Mouse (Mus musculus): ENCODE data around the gene Hira. TPM values are rescaled to one million over a fixed set of nuclear protein-coding genes. Genes with fewer than 3 reads are reported as not detected.
"Not testable (repeated sequence)": the region's sequence is repeated elsewhere in the genome, so short reads cannot be mapped to it uniquely, and the experiment has no call there.

The Hira gene
- total RNA-seq, 2 experiments from 2014 or later = 19.0 to 20.2 TPM

DNA sequence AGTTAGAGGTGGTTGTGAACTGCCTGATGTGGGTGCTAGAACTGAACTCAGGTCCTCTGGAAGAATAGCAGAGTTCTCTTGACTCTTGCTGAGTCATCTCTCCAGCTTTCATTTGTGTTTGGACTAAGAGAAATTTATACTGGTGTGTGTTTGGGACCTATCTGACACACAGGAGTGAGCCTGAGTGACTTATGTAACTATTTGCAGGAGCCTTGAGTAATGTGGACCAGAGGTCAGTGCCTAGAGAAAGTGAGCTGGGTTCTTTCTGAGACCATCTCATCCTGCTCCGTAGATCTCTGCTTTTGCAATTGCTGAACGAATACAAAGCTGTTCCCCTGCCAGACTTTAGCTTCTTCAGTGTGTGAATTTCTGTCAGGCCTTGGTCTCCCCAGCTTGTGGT, 44.9 kb downstream of the Hira start:
- DNase-seq = no peak

GRCm38 (mm10) chr16:18927963-18928362, 51.1 kb downstream of the Hira start:
- DNase-seq = no peak

- no peak for DNase-seq
Measured at GRCm38 (mm10) chr16:18938321-18939082, 61.7 kb downstream of the Hira start.

GRCm38 (mm10) chr16:18943906-18944305, 67.1 kb downstream of the Hira start:
- DNase-seq = no peak

- DNase-seq = no peak
Measured at GRCm38 (mm10) chr16:18948941-18949340, 72.1 kb downstream of the Hira start.

DNA sequence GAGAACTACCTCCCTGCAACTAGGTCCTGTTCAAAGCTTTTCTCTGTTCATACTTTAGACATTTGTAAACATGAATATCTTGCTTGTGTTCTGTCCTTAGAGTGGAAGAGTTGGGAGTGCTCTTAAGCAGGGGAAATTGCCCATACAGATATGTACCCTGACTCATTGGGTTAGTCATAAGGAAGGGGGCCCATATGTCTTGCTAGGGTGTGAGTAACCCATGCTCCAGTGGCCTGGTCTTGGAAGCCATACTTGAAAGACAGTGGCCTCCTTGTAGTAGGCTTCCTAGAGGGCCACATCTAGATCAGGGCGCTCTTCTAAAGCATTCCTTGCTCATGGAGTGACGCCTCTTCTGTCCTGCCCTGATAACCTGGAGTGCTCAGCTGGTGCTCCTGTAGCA, 73.5 kb downstream of the Hira start:
- no peak for DNase-seq

GRCm38 (mm10) chr16:18952813-18953212, 76.0 kb downstream of the Hira start:
- DNase-seq = no peak

- DNase-seq = no peak
Measured at GRCm38 (mm10) chr16:18955070-18955469, 78.2 kb downstream of the Hira start.

DNA sequence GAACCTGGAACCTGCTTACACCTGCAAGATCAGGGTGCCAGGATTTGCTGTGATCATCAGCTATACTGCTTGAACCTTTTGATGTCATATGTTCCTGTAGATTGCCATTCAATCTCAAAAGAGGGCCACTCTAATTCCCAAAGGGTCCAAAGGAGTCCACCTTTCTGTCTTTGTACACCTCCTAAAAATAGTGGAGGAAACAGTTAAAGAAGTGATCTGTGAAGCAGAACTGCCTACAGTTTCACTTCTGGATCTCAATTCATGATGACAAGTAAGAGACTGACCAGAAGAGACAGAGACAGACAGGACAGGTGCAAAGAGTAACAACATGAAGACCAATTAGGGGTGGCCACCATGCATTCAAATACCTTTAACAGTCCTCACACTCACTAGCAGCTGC, 86.6 kb downstream of the Hira start:
- no peak for DNase-seq

DNA sequence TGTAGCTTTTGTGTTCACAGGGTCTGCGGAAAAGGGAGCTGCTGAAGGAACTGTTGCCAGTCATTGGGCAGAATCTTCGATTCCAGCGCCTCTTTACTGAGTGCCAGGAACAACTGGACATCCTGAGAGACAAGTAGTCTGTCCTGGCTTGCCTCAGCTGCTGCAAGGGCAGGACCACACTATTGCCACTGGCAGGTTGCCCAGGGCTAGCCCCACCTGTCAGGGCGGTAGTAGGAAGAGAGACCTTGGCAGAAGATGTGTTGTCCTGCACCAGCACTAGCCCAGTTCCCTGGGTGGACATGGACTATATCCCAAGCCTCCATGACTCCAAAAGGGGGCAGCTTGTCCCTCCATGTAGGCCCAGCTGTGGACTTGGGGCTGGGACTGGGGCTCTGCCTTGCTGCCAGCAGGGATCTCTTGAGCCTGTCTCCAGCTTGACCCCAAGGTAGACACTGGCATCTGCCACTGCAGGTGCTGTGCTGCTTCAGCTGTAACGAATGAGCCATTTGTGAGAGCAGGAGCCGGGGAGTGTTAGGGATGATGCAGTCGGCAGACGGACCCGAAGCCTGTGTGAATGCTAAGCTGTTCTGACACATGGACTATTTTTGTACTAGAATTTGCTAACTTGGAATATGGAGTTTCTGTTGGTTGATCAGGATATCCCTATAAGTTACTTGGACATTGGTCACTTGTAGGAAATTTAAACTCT, 92.7 kb downstream of the Hira start:
- no peak for DNase-seq

GRCm38 (mm10) chr16:18970837-18971236, 94.0 kb downstream of the Hira start:
- no peak for DNase-seq

GRCm38 (mm10) chr16:18975665-18976064, 98.8 kb downstream of the Hira start:
- DNase-seq = not testable (repeated sequence)

DNA sequence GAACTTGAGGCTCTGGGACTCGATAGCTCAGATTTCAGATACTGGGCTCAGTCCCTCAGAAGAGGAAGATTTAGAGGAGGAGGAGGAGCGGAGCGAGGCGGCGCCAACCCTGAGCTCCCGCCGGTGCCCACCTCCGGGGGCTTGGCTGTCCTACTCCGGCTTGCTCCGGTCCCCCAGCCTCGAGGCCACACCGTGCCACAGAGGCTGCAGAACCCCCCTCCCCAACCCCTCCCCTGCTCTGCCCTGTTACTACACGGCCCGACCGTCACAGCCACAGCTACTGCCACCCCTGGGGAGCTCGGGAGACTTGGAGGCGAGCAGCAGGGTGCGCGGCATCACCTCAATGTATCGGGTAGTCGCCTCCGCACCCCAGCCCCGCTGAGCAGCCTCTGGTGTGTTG, 99.5 kb downstream of the Hira start:
- DNase-seq = no peak

DNA sequence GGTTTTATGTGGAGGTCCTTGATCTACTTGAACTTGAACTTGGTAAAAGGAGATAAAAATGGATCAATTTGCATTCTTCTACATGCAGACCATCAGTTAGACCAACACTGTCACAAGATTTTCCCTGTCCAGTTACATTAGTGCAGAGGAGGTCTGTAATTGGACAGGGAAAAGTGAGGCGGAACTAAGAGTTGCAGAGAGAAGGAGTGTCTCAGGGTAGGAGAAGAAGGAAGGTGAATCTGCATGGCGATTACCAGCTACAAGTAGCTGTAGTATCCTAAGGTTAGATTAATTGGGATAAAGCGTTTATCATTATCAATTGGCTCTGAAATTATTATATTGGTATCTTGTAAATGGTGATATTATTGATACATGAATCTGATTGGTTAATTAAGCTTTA, 109.5 kb downstream of the Hira start:
- no peak for DNase-seq

DNA sequence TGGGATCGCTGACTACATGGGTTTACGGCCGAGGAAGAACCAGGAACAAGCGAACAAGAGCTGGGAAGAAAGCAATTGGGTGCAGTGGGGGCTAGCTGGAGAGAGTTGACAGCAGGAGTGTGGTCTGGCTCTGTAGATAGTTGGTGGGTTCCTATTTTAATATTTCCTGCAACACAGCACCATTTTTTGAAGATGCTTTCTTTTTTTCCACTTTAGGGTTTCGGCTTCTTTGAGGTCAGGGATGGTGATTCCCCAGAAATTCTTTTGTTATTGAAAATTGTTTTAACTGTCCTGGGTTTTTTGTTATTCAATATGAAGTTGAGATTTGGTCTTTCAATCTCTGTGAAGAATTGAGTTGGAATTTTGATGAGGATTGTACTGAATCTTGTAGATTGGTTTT, 110.0 kb downstream of the Hira start:
- DNase-seq = no peak

- DNase-seq = not testable (repeated sequence)
Measured at GRCm38 (mm10) chr16:19002610-19003389, 126.0 kb downstream of the Hira start.

DNA sequence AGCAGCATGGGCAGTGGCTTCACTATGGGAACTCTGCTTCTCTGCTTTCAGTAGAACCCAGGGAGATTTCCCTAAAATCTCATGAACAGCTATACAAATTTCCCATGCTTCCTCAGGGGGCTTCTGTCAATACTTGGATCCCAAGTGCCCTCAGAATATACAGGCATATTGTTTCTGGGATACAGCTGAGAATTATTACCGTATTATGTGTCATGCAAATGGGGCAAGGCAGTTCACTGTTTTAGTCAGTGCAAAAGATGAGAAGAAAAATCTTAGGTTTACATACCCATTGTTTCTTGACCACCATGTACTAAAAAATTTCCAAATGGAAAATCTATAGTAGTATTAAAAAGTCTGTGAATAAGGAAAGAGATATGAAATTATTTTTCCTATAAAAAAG, 126.9 kb downstream of the Hira start:
- DNase-seq = no peak

DNA sequence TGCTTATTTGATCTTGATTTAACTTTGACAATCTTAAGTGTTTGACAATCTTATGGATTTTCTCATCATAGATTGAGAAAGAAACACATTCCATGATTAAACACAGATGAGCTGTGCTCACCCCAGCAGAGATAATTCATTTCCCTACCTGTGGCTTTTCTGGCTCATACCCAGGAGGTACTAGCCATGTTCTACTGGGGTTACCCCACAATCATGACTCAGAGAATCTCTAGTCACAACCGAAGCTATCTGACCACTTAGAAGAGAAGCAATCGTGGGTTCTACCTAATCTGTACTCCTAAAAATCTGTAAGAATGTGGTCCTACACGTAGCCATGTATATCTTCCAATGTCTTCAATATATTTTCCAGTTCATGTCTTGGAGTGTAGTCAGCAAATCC, 128.5 kb downstream of the Hira start:
- no peak for DNase-seq

GRCm38 (mm10) chr16:19006715-19007114, 129.9 kb downstream of the Hira start:
- DNase-seq = no peak

DNA sequence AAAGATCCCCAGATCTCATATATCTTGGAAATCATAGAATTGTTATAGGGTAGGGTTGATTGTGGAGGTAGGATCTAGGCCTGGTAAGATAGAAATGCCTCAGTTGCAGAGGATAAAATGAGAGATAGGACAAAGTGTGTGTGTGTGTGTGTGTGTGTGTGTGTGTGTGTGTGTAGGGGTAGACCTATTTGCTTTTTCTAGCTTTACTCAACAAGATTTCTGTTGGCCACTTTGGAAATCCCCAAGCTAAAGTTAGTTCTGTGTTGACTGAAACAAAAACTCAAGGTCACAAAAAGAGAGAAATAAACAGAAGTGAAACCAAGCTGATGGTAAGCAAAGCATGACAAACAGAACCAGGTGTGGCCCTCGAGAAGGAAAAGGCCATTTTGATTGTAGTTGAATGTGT, 130.4 kb downstream of the Hira start:
- not testable (repeated sequence) for DNase-seq

- DNase-seq = no peak
Measured at GRCm38 (mm10) chr16:19010710-19011109, 133.9 kb downstream of the Hira start.

GRCm38 (mm10) chr16:19013550-19013949, 136.7 kb downstream of the Hira start:
- DNase-seq = no peak

DNA sequence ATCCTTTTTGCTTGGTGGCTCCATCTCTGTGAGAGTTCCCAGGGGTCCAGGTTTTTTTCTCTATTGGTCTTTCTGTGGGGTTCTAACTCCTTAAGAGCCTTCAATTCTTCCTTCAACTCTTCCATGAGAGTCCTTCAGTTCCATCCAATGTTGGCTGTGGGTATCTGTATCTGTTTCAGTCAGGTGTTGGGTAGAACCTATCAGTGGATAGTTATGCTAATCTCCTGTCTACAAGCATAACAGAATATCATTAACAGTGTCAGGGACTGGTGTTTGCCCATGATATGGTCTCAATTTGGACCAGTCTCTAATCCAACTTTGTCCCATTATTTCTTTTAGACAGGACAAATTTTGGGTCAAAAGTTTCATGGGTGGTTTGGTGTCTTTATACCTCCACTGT, 137.8 kb downstream of the Hira start:
- DNase-seq = no peak

Measured in gastrocnemius, postnatal 25 days (tissue).